Mouse (Mus musculus) spleen, adult 12 weeks (tissue): ENCODE results near the gene Pcdh7.
"Not testable (repeated sequence)": the region's sequence is repeated elsewhere in the genome, so short reads cannot be mapped to it uniquely, and the experiment has no call there.

Experiments
- DNase-seq: peaks from one replicate; pipeline ENCODE4 v3.0.0; 2022; ENCODE audit warnings: low spot score

Pcdh7 gene

DNA sequence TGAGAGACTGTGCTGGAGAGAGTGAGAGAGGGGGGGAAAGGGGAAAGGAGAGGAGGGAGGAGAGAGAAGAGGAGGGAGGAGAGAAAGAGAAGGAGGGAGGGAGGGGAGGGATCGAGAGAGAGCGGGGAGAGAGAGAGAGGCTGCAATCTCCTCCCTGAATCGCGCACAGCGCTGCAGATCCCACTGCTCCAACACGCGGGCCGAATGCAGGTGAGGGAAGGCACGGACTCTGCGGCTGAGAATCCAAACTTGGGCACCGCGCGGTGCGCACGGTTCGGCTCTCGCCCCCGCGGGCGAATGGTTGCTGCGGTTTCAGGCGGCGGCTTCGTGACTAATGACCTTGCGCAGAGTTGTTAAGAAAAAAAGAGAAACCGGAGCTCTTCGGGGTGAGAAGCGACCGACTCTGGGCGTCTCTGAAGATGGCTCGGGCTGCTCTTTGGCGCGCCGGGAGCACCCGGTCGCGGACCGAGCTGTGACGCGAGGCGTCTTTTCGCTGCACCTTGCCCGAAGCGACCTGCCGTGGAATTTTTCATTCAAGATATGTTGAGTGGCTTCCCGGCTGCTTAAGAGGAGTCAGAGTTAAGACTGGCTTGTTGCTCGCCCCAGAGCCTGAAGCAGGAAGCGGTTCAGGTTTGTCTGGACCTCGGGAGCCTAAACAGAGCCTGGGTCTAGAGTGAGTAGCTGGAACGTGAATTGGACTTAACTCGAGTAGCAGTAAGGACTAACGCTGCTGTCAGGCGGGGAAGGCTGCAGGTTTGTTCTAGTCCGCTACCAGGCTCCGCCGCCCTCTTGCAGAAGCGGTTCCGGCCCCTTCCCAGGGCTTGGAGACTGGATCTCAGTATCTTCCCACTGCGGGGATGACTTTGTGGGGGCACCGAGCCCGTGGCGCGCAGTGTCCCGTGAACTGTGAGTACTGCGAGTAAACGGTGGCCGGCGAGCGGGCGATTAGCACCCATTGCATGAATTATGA lies at the start of gene Pcdh7:
Pcdh7 (plus strand) TSS at position 62 of the 970 bp plus-strand sequence.
- DNase-seq: peak; percentile 2

DNA sequence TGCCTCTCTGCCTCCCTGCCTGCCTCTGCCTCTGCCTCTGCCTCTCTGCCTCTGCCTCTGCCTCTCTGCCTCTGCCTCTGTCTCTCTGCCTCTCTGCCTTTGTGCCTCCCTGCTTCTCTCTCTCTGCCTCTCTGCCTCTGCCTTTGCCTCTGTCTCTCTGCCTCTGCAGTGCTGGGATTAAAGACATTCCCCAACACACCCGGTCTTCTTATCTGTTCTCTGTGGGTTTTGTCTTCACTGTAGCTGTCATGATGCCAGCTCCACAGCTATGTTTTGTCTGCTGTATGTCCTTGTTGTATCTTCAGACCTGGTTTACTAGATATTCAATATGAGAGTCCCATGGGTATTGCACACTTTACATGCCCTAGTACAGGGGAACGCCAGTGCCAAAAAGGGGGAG lies 40.8 kb upstream of the Pcdh7 start:
- DNase-seq: not testable (repeated sequence)

DNA sequence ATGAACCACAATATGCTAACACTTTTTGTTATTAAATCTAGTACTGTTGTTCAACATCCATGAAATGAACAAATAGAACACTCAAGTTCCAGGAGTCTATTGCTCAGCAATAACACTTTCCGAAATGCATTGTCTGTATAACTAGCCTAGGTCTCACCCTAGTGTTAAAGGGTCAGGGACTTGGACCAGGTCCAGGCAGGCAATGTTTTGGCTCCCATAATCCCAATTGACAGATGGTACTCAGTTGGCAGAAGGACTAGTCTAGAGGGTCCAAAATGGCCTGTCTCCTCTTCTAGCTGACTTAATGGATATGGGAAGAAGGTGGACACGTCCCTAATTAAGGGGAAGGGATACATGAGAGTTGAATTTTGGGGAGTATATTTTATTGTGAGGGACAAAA lies 9.4 kb upstream of the Pcdh7 start:
- DNase-seq: no peak

DNA sequence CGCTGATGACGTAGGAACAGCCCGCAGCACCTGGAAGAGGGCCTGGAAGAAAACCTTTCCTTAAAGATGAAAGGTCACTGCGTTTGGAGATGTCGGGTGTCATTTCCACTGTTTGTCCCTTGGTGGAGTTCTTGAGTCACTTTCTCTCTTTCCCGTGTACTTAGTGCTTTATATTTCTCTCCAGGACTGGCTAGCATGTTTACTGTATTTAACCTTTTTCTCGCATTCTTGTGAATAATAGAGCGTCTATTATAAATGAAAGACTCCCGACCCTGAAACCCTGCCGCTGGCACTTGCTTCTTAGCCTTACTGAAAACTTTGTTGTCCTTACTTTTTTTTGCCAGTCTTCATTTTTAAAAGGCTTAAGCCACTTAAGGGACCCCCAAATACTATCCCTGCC lies 3.8 kb upstream of the Pcdh7 start:
- no peak for DNase-seq

DNA sequence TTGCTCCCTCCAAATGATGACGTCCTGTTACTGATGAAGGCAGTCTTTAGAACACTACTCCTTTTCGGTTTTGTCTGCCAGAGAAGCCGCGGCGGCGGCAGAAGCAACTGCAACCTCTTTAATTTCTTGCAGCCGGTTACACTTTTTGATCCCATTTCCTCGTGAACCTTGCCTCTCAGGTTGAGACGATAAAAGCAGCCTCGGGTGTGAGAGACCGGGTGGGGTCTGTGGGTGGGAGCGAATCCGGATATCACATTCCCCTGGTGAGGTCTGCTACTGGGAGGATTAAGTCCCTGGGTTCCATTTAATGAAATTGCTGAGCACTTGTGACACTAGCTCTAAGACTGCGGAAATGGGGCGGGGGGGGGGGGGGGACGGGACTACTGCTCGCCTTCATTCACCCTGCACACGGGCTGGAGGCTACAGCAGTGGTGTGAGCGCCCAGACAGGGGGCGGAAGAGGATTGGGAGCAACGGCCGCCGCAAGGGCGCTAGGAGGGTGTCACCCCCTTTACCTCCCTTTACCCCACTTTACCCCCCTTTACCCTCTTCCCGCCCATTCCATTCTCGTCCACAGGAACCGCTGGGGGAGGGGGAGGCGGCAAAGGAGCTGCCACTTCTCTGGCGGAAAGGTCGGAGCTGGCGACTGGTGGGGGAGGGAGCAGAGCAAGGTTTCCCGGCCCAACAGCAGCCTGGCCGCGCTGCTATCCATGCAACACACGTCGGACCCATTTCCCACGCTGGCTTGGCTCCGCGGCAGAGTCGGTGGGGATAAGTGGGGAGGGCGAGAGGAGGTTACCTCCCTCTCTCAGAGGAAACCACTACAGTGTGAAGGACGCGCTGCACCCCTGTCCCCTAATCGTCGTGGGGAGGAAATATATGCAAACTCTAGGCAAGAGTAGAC lies 2.9 kb upstream of the Pcdh7 start:
- peak; percentile 2 for DNase-seq

DNA sequence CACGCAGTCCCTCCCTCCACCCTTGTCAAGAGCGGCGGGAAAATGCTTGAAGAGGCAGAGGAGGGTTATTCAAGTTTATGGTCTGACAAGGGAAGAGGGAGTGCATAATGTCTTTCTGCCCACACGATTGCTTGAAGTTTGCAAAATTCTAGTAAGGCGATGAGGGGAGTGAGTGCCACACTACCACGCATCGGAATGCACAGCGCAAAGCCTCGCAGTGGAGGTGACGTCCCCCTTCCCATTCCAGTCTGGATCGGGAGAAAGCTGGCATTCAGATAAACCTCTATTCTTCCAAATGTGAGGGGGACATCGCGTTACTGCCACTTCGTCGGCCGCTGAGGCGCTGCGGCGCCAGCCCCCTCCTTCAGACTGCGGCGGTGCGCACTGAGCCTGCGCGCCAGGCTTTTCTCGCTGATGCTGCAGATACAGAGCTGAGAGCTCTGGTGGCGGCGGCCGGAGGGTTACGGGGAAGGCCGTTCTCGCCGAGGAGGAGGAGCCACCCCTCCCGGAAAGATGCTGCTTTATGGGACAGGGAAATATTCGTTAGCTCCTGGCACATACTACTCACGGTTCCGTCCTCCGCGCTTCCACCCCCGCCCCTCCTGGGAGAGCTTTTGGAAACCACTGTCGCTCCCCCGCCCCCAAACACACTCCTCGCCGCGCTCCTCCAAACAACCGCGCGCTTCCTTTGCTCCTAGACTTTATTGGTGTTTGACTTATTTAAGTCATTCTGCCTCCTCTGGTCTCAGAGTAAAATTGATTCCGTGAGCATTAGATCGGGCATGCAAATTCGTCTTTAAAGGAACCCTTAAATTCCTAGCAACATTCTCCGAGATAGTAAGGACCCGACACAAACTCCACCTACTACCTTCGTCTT lies 2.0 kb upstream of the Pcdh7 start:
- peak; percentile 6 for DNase-seq

DNA sequence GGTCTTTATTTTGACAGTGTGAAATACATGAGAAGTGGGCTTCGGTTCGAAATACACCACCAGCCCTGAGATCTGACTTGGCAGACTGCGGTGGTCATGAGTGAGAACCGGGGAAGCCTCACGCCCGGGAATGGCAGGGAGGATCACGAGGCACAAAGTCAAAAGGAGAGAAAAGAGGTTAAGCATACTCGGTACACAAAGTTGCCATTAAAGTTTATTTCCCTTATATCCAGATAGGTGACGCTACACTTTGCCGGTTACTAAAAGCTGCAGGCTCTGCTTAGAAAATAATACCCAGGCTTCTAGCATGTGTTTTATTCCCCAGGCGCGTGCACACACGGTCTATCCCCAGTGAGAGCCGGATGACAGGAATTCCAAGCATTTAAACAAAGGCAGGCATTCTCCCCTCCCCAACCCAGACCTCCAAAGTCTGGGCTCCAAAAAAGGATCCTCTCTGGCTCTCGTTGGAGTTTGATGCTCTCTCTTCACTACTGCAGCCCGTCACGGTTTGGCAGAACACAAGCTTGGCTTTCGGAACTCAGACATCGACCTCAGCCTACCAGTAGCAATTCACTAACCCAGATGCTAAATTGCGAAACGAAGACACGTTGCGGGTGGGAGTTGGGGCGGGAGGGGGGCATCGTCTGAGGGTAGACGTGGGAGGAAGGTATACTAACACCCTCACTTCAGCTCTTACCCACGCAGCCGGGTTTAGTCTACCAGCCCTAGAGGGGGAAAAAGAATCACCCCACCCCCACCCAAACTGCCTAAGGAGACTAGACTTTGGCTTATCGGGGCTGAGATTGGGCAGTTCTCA lies 1.1 kb upstream of the Pcdh7 start:
- DNase-seq: no peak

DNA sequence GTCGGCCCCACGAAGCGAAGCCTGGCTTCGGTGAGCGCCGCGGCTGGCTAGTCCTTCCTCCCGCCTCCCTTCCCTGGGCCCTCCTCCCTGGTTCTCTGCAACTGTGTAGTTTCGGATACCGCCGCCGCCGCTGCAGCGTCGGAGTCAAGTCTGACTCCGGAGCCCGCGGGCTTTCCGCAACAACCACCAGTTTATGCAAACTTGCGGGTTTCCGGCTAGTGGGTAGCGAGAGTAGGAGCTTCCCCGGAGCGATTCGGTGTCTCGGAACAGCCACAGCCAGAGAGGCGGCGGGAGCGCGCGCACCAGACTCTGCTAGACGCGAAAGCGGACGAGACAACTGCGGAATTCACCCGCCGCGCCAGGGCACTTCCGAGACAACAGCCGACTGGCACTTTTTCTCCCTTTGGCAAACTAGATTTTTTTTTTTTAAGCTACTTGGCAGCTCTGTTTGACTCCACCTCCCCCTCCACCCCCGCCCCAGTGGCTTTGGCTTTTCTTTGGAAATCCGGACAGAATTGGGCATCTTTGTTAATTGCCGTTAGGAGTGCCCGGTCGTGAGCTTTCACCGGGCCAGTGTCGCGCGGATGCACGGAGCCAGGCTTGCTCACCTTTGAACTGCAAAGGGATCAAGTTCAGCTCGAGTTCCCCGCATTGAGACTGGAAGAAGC lies 395 bp upstream of the Pcdh7 start:
- peak; percentile 11 for DNase-seq

DNA sequence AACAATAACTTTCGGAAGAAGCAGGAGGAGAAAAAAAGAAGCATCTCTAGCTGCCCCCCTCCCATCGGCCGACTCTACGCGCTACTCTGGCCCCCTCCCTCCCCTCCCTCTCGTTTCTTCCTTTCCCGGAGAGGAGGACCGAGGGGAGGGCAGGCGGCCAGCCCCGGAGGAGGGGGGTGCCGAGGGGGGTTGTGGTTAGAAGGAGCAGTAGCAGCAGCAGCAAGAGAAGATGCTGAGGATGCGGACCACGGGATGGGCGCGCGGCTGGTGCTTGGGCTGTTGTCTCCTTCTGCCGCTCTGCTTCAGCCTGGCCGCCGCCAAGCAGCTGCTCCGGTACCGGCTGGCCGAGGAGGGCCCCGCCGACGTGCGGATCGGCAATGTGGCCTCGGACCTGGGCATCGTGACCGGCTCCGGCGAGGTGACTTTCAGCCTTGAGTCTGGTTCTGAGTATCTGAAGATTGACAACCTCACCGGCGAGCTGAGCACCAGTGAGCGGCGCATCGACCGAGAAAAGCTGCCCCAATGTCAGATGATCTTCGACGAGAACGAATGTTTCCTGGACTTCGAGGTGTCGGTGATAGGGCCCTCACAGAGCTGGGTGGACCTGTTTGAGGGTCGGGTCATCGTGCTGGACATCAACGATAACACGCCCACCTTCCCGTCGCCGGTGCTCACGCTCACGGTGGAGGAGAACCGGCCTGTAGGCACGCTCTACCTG lies 1.3 kb downstream of the Pcdh7 start:
- no peak for DNase-seq

DNA sequence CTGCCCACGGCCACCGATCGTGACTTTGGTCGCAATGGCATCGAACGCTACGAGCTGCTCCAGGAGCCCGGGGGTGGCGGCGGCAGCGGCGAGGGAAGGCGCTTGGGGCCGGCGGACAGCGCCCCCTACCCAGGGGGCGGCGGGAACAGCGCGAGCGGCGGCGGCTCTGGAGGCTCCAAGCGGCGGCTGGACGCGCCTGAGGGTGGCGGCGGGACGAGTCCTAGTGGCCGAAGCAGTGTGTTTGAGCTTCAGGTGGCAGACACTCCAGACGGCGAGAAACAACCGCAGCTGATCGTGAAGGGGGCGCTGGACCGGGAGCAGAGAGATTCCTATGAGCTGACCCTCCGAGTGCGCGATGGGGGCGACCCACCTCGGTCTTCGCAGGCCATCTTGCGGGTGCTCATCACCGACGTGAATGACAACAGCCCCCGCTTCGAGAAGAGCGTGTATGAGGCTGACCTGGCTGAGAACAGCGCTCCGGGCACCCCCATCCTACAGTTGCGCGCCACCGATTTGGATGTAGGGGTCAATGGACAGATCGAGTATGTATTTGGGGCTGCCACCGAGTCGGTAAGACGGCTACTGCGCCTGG lies 1.9 kb downstream of the Pcdh7 start:
- no peak for DNase-seq

DNA sequence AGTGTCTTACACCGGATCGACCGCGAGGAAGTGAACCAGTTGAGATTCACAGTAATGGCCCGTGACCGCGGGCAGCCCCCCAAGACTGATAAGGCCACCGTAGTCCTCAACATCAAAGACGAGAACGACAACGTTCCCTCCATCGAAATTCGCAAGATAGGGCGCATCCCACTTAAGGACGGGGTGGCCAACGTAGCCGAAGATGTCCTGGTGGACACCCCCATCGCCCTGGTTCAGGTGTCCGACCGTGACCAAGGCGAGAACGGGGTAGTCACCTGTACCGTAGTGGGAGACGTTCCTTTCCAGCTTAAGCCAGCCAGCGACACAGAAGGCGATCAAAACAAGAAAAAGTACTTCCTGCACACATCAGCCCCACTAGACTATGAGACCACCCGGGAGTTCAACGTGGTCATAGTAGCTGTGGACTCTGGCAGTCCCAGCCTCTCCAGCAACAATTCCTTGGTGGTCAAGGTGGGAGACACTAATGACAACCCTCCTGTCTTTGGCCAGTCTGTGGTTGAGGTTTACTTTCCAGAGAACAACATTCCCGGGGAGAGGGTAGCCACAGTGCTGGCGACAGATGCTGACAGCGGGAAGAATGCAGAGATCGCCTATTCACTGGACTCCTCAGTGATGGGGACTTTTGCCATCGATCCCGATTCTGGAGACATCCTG lies 2.6 kb downstream of the Pcdh7 start:
- DNase-seq: no peak

DNA sequence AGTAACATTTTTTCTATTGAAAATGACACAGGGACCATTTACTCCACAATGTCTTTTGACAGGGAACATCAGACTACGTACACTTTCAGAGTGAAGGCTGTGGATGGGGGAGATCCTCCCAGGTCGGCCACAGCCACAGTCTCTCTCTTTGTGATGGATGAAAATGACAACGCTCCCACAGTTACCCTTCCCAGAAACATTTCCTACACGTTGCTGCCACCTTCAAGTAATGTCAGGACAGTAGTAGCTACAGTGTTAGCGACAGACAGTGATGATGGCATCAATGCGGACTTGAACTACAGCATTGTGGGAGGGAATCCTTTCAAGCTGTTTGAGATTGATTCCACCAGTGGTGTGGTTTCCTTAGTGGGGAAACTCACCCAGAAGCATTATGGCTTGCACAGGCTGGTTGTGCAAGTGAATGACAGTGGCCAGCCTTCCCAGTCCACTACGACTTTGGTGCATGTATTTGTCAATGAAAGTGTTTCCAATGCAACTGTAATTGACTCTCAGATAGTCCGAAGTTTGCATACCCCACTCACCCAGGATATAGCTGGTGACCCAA lies 3.5 kb downstream of the Pcdh7 start:
- no peak for DNase-seq

DNA sequence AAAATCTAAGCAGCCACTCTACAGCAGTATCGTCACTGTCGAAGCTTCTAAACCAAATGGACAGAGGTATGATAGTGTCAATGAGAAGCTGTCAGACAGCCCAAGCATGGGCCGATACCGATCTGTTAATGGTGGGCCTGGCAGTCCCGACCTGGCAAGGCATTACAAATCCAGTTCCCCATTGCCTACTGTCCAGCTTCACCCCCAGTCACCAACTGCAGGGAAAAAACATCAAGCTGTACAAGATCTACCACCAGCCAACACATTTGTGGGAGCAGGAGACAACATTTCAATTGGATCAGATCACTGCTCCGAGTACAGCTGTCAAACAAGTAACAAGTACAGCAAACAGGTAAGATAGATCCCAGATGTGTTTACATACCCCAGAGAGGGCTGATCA lies 4.2 kb downstream of the Pcdh7 start:
- no peak for DNase-seq

DNA sequence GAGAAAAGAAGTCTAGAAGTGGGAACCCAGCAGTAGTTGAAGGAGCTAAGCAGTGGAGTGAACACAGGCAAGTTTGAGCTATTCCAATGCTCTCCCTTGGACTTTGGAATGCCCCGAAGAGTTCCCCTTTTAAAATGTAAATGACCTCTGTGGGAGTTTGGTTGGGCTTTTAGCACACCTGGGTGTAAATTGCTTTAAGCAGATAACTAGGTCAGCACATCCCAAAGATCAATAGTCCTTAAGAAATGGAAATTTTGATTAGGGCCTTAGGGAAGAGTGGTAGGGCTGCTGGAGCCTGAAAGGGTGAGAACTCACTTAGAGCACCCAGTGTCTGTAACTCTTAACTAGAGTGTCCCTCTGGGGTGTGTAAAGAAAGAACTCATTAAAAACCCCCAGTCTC lies 15.7 kb downstream of the Pcdh7 start:
- no peak for DNase-seq

DNA sequence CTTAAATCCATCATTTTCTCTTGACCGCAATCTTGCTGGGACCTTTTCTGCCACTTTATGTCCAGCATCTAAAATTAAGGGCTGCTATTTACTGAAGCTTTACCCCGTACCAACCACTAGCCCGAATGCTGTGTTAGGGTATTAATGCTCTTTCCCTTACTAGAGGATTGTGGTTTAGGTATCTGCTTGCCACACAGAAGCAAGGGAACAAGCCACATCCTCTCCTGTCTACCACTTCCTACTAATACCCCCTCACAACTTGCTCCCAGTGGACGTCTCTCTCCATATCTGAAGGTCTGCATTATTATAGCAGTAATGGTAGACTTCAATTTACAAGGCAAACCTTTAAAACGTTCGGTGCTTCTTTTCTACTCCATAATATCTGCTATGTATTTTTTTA lies 18.0 kb downstream of the Pcdh7 start:
- no peak for DNase-seq

DNA sequence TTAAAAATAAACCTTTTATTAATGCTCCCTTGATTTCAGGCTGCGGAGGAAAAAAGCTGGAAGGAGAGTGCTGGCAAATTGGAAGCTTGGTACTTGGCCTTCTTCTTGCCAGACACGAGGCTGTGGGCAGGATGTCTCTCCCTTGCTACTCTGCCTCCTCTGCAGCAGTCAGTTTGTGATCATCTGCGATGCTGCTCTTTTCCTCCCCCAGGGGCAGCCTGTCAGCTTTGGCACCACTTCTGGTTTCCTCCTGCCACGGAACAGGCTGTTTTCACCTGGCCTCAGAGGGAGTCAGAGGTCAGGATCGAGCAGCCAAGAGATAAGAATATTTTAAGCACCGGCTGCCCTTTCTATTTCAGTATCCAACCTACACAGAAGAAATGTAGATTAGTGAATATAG lies 25.2 kb downstream of the Pcdh7 start:
- no peak for DNase-seq

DNA sequence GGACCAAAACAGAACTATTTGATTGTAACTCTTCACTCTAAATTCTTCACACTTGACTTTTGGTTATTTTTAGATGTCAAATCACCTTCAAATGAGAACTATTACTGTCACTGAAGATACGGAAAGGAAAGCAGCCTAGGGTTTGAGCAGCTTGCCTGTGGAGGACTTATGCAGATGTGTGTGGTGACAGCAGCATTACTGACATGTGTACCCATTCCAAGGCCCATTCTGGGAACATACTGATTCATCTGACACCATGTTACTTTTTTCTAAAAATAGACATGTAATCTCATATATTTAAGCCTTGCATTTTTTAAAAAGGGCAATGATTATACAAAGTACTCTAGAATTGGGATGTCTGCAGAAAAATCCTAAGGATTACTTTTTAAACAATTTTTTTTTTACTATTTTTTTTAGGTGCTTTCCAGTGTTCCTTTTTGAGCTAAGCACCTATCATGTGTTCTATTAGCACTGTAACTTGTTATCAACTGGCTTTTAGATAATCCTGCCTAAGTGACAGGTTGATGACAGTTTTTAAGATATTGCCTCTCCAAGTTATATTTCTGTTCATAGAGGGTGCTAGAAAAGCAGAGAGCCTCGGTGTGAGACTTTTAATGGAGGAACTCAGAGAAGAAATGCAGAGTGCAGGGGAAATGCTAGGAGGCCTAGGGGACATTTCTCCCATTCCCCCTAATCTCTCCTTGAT lies 26.3 kb downstream of the Pcdh7 start:
- no peak for DNase-seq

DNA sequence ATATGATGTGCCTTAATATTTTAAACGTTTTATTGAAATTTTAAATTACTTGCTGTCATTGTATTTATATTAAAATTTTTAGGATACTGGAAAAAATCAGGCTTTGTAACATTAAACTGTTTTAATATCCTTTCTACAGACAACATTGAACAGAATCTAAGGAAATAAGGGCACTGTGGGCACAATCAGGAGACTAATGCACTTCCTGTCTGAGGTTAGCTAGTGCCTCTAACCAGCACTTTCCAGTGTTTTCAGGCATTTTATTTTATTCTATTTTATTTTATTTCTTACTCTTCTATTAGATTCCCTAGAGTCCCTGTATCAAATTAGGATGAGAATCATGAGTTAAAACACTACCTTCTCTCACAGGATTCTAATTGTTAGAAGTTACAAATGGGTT lies 28.1 kb downstream of the Pcdh7 start:
- DNase-seq: no peak
